Mouse (Mus musculus) MEL (cell line): ENCODE measurements around the gene Gm28048. TPM values are rescaled to one million over a fixed set of nuclear protein-coding genes. Genes with fewer than 3 reads are reported as not detected.

Source experiments
- DNase-seq: peaks from one replicate; pipeline ENCODE4 v3.0.0; 2011; ENCODE audit warnings: low read depth, low spot score
- H3K27ac ChIP-seq: 2 replicates; pipeline ENCODE4 v1.5.1; 2012; ENCODE audit warnings: low read depth, mild to moderate bottlenecking, control low read depth, low read length, moderate library complexity; ENCODE audit not compliant: control insufficient read depth
- H3K27me3 ChIP-seq, 2 experiments: fragments of 150-350 bp in 1 of 2; sonication (generic) in 1 of 2; 2 replicates each; pipeline ENCODE4 v1.6.1; 2012; ENCODE audit warnings: low read length in 2 of 2, mild to moderate bottlenecking in 2 of 2, improper control_type of control experiment in 1 of 2, moderate library complexity in 1 of 2; ENCODE audit not compliant: insufficient read depth in 2 of 2, control insufficient read depth in 1 of 2
- H3K36me3 ChIP-seq, 2 experiments: 2 replicates each; pipeline ENCODE4 v1.6.1; 2012 to 2014; ENCODE audit warnings: low read length in 2 of 2, improper control_type of control experiment in 1 of 2, inconsistent platforms in 1 of 2, mild to moderate bottlenecking in 1 of 2; ENCODE audit not compliant: insufficient read depth in 2 of 2, control insufficient read depth in 1 of 2
- H3K4me1 ChIP-seq, 2 experiments: fragments of 150-350 bp in 1 of 2; sonication (generic) in 1 of 2; 2 replicates each; pipeline ENCODE4 v1.6.1; 2012; ENCODE audit warnings: low read length in 2 of 2, improper control_type of control experiment in 1 of 2, mild to moderate bottlenecking in 1 of 2; ENCODE audit not compliant: insufficient read depth in 2 of 2, control insufficient read depth in 1 of 2
- H3K4me3 ChIP-seq, 2 experiments: fragments of 150-350 bp in 1 of 2; sonication (generic) in 1 of 2; 2 replicates each; pipeline ENCODE4 v1.5.1; 2012; ENCODE audit warnings: low read depth in 2 of 2, low read length in 2 of 2, mild to moderate bottlenecking in 2 of 2, moderate library complexity in 2 of 2, control low read depth in 1 of 2, improper control_type of control experiment in 1 of 2; ENCODE audit not compliant: control insufficient read depth in 1 of 2, insufficient read depth in 1 of 2
- H3K79me2 ChIP-seq: 2 replicates; pipeline ENCODE4 v1.6.1; 2012; ENCODE audit warnings: mild to moderate bottlenecking, low read length, moderate library complexity; ENCODE audit not compliant: control insufficient read depth, poor library complexity, insufficient read depth
- H3K9ac ChIP-seq: 2 replicates; pipeline ENCODE4 v1.6.1; 2012; ENCODE audit warnings: low read depth, mild to moderate bottlenecking, control low read depth, low read length, moderate library complexity; ENCODE audit not compliant: control insufficient read depth, poor library complexity, severe bottlenecking
- H3K9me3 ChIP-seq: fragments of 150-350 bp; sonication (generic); replicated peaks from 2 replicates; pipeline ENCODE4 v1.6.1; 2012; ENCODE audit warnings: mild to moderate bottlenecking, low read length, improper control_type of control experiment, moderate library complexity; ENCODE audit not compliant: insufficient read depth
- CHD1 ChIP-seq: IDR thresholded peaks from 2 replicates; pipeline ENCODE4 v1.6.1; 2012; ENCODE audit warnings: low read depth, mild to moderate bottlenecking, inconsistent platforms, low read length, improper control_type of control experiment
- CHD2 ChIP-seq: IDR thresholded peaks from 2 replicates; pipeline ENCODE4 v1.6.1; 2011; ENCODE audit warnings: low read length, improper control_type of control experiment
- CTCF ChIP-seq, 3 experiments: IDR thresholded peaks in 2 of 3; conservative IDR thresholded peaks in 1 of 3; 2 replicates each; pipeline ENCODE4 v1.5.1; 2011 to 2012; ENCODE audit warnings: low read length in 3 of 3, low read depth in 2 of 3, mild to moderate bottlenecking in 2 of 3, improper control_type of control experiment in 1 of 3, inconsistent platforms in 1 of 3, mixed read lengths in 1 of 3, moderate library complexity in 1 of 3; ENCODE audit not compliant: control insufficient read depth in 1 of 3, insufficient read depth in 1 of 3, poor library complexity in 1 of 3, severe bottlenecking in 1 of 3
- GATA1 ChIP-seq: IDR thresholded peaks from 2 replicates; pipeline ENCODE4 v1.6.1; 2011; ENCODE audit warnings: low read depth, low read length, improper control_type of control experiment
- KAT2A ChIP-seq: conservative IDR thresholded peaks from 2 replicates; pipeline ENCODE4 v1.6.1; 2012; ENCODE audit warnings: low read depth, low read length, improper control_type of control experiment, inconsistent platforms
- MAX ChIP-seq: IDR thresholded peaks from 2 replicates; pipeline ENCODE4 v1.6.1; 2011; ENCODE audit warnings: low read length, improper control_type of control experiment
- POLR2AphosphoS2 ChIP-seq: IDR thresholded peaks from 2 replicates; pipeline ENCODE4 v1.6.1; 2011; ENCODE audit warnings: low read length, improper control_type of control experiment
- POLR2AphosphoS5 ChIP-seq: IDR thresholded peaks from 2 replicates; pipeline ENCODE4 v1.6.1; 2012; ENCODE audit warnings: low read depth, borderline replicate concordance, mild to moderate bottlenecking, inconsistent platforms, low read length, moderate library complexity, mixed read lengths
- RAD21 ChIP-seq: IDR thresholded peaks from 2 replicates; pipeline ENCODE4 v1.6.1; 2011; ENCODE audit warnings: mild to moderate bottlenecking, low read depth, low read length, improper control_type of control experiment
- SIN3A ChIP-seq: IDR thresholded peaks from 2 replicates; pipeline ENCODE4 v1.6.1; 2012; ENCODE audit warnings: low read length, improper control_type of control experiment, inconsistent platforms
- SMC3 ChIP-seq: IDR thresholded peaks from 2 replicates; pipeline ENCODE4 v1.6.1; 2011; ENCODE audit warnings: low read depth, low read length, improper control_type of control experiment
- USF1 ChIP-seq: IDR thresholded peaks from 2 replicates; pipeline ENCODE4 v1.6.1; 2014; ENCODE audit warnings: low read depth, mild to moderate bottlenecking, inconsistent platforms, low read length, improper control_type of control experiment, moderate library complexity
- USF2 ChIP-seq, 2 experiments: IDR thresholded peaks; 2 replicates each; pipeline ENCODE4 v1.6.1; 2011 to 2012; ENCODE audit warnings: improper control_type of control experiment in 2 of 2, low read length in 2 of 2, borderline replicate concordance in 1 of 2, inconsistent platforms in 1 of 2, low read depth in 1 of 2, mild to moderate bottlenecking in 1 of 2; ENCODE audit not compliant: insufficient read depth in 1 of 2
- ZC3H11A ChIP-seq: IDR thresholded peaks from 2 replicates; pipeline ENCODE4 v1.6.1; 2012; ENCODE audit warnings: low read depth, mild to moderate bottlenecking, inconsistent platforms, low read length, improper control_type of control experiment
- ZNF384 ChIP-seq: IDR thresholded peaks from 2 replicates; pipeline ENCODE4 v1.6.1; 2012; ENCODE audit warnings: low read depth, mild to moderate bottlenecking, inconsistent platforms, low read length, improper control_type of control experiment
- polyA plus RNA-seq, 2 experiments: library from polyadenylated mRNA; stranded (reverse) in 1 of 2; unstranded in 1 of 2; fragments of >175 nt in 1 of 2; fragments of >200 nt in 1 of 2; gene quantifications; 2 replicates each; pipeline versions ENCODE4 v1.2.1 to v1.2.4; 2012; ENCODE audit warnings: low replicate concordance in 2 of 2, low read depth in 1 of 2; ENCODE audit not compliant: insufficient read length in 2 of 2, insufficient read depth in 1 of 2, missing spikeins in 1 of 2
- total RNA-seq: library from RNA; depleted of rRNA; stranded (reverse); fragments of 300-350 nt; gene quantifications from 2 replicates; pipeline ENCODE4 v1.2.3, GENCODE M21; 2012

Gm28048 gene
- total and polyA plus RNA-seq, 3 experiments, result 8.6 to 15.0 TPM; not detected in 1

- Histone ChIP-seq H3K27ac (peak overlapping the region; percentile 75), H3K36me3 (peaks cover 24 to 30% of the 10 kb centered on the region in 2 experiments), H3K9me3 (no peaks in the 10 kb centered on the region), H3K4me1 (peaks cover 4 to 6% of the 10 kb centered on the region in 2 experiments; a peak in 2 of 4 replicates), H3K27me3 (no peaks in the 10 kb centered on the region), H3K9ac (peak overlapping the region; percentile 82), H3K79me2 (peaks cover 34% of the 10 kb centered on the region), H3K4me3 (peak overlapping the region; percentile 85 to 96)
- DNase-seq, result no peak
- no peak for TF ChIP-seq KAT2A
- TF ChIP-seq CHD1, result 0 out of 2 replicates have a peak, but pooled peaks have one; percentile 44
- no peak for TF ChIP-seq ZNF384
Measured at GRCm38 (mm10) chr11:22989786-22990185, 7.9 kb upstream of the Gm28048 start.

- no peak for TF ChIP-seq USF2 (IDR thresholded peaks at IDR 0.05; ENCODE audit: borderline replicate concordance in 1 of 2, insufficient read depth in 1 of 2, low read depth in 1 of 2, low read length in 2 of 2)
- no peak for TF ChIP-seq CHD2
- TF ChIP-seq KAT2A, result no peak
- TF ChIP-seq USF1, result no peak
- TF ChIP-seq SMC3, result peak; percentile 90
- TF ChIP-seq GATA1, result 0 out of 2 replicates have a peak, but pooled peaks have one; percentile 31
- no peak for TF ChIP-seq MAX
- TF ChIP-seq POLR2AphosphoS2, result no peak
- TF ChIP-seq RAD21, result peak; percentile 100
- TF ChIP-seq SIN3A, result peak; percentile 55; the same call in 1 of the 2 replicates
- peak; percentile 76 to 97 (median 79) for TF ChIP-seq CTCF (IDR thresholded peaks at IDR 0.05 in 2 of 3, conservative IDR thresholded peaks at IDR 0.05 in 1 of 3; ENCODE audit: control insufficient read depth in 1 of 3, insufficient read depth in 1 of 3, low read depth in 2 of 3, low read length in 3 of 3, poor library complexity in 1 of 3, severe bottlenecking in 1 of 3)
- TF ChIP-seq ZC3H11A, result peak; percentile 86
- Histone ChIP-seq H3K27me3 (no peaks in the 10 kb centered on the region), H3K9me3 (no peaks in the 10 kb centered on the region), H3K4me3 (no peak overlapping the region), H3K36me3 (peaks cover 2 to 14% of the 10 kb centered on the region in 2 experiments), H3K4me1 (peaks cover 4 to 5% of the 10 kb centered on the region in 2 experiments; a peak in 3 of 4 replicates), H3K27ac (no peak overlapping the region), H3K9ac (no peak overlapping the region), H3K79me2 (peaks cover 22% of the 10 kb centered on the region)
- DNase-seq, result peak; percentile 88
Measured at GRCm38 (mm10) chr11:22987357-22987756, 5.5 kb upstream of the Gm28048 start.

GRCm38 (mm10) chr11:22985510-22985909 lies 3.6 kb upstream of the Gm28048 start:
- Histone ChIP-seq H3K9me3 (no peaks in the 10 kb centered on the region), H3K4me1 (peaks cover 4 to 7% of the 10 kb centered on the region in 2 experiments; a peak in 3 of 4 replicates), H3K9ac (no peak overlapping the region), H3K4me3 (no peak overlapping the region), H3K27me3 (no peaks in the 10 kb centered on the region), H3K36me3 (peaks cover 0 to 16% of the 10 kb centered on the region in 2 experiments; a peak in 2 of 4 replicates), H3K27ac (no peak overlapping the region), H3K79me2 (peaks cover 11% of the 10 kb centered on the region)
- DNase-seq, result no peak
- no peak for TF ChIP-seq POLR2AphosphoS5
- no peak for TF ChIP-seq USF2 (IDR thresholded peaks at IDR 0.05; ENCODE audit: borderline replicate concordance in 1 of 2, insufficient read depth in 1 of 2, low read depth in 1 of 2, low read length in 2 of 2)
